Mouse (Mus musculus): ENCODE measurements at regions not wholly inside any gene's neighbourhood (a gene's known extent, or its start where the extent isn't known, plus 50 kb on each side); places are given as distances from the start of the nearest gene placed in this dataset.

DNA sequence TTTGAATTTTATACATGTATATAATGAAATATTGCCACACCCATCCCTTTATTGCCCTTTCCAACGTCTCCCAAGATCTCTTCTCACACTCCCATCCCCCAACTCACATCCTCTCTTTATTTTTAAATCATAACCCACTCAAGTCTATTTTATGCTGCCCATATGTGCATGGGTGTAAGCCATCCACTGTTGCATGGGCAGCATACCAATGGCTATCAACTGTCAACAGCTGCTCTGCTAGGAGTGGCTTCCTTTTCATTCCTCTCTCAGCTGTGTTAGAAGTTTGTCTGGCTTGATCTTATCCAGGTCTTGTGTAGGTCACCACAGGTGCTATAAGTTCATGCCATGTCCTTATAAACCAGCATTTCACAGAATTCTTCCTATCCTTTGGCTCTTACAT, 409.2 kb upstream of the Klf4 start:
- in situ Hi-C loops (cut with MboI, MseI), result no loop called here

DNA sequence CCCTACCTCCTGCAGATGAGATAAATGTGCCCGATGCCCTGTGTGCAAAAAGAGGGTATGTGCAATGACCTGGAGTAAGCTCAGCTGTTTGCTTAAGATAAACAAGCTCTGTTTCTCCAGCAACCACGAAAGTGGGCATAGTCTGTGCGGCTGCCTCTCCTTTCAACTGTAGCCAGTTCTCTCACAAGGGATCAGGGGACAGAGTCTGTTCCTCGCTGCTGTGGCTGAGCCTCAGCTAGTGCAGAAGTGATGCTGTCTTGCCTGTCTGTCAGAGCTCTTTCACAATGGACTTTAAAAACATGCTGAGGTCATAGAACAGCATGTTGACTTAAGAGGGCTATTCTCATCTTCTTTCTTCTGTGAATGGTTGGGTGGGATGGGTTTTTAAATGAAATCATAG, 406.1 kb upstream of the Klf4 start:
- in situ Hi-C loops (cut with MboI, MseI), result no loop called here

DNA sequence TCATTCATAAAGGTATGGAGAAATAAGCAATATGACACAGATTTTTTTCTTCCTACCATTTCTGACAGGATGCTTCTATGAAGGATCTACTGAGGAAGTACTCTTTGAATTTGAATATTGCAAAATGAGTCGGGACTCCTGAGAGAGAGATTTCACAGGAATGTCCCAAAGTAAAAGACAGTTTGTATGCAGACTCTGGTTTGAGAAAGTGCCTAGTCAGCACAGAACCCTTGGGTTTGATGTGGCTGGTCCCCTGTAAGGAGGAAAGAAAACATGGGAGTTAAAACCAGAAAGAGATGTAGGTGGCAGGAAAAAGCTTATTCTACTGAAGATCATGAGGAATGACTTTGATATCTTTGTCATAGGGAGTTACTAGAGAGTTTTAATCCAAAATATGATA, 405.6 kb upstream of the Klf4 start:
- in situ Hi-C loops (cut with MboI, MseI), result no loop called here

DNA sequence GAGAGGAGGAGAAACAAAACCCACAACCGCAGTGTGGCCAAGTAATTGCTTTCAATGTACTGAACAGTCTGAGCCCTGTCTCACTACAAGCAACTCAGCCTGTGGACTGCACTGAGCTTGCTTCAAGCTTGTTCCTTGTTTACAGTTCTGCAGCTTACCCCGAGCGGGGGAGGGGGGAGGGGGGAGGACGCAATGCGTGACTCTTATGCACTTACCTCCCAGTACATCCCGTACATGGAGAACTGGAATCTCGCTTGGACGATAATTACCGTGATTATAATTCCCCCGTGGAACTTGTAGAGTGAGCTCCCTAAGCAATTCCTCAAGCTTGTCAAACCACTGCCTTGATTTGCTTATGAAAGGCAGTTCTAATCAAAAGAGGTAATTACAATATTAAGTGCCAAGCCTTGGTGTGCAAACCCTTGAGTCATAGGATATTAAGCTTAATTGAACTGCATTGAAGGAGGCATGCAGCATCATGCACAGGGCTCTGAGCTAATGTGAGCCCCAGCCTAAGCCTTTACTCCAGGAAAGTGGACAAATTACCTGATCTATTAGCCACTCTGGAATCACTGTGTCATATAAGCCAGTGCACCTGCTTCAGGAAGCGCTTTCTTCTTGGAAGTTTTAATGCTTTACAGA, 397.0 kb upstream of the Klf4 start:
- in situ Hi-C loops (cut with MboI, MseI), result no loop called here

DNA sequence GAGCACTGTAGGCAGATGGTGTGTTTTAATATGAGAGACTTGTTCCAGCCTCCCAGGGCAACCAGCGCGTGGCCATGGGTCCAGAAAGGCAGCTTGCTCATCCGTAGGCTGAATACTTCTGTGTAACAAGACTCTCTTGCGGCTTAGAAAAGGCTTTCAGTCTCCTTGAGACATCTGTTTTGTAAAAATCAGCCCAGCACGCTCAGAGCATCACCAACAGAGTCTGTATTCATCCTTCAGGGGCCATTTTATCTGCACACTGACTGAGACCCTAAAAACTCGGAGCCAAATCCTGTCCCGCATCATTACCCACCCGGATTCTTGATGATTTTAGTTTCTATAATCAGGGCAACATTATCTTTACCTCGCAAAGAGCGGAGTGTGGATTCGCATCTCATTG, 396.4 kb upstream of the Klf4 start:
- in situ Hi-C loops (cut with MboI, MseI), result no loop called here

DNA sequence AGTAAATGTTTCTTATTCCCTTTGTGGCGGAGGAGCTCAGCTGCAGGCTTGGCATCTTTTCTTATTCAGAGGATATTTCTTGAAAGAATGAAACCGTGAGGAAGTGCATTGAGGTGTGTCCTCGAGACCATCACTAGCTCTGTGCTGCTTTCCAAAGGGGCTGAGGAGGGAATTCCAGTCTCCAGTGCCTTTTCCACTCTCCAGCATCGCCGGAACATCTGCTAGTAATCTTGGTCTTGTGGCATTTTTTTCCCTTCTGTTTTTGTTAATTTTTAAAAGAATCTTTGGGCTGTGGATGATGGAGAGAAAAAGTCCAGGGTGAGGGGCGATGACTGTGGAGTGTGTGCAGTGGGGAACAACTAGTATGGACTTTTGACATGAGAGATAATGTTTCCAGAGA, 395.9 kb upstream of the Klf4 start:
- in situ Hi-C loops (cut with MboI, MseI), result no loop called here

DNA sequence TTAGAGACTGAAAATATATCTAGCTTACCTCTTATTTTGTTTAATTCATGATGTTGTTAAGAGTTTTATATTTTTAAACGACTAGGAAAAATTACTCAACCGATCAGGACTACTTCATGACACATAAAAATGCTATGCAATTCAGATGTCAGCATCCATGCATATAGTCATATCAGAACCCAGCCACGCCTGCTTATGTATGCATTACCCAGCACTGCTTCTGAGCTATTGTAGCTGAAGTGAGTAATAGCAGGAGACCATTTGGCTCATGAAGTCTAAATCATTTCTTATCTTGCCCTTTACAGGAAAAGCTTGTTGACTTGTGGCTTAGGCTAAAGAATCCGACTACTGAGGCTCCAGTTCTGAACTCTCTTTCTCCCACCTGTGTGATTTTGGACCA, 395.1 kb upstream of the Klf4 start:
- in situ Hi-C loops (cut with MboI, MseI), result no loop called here

DNA sequence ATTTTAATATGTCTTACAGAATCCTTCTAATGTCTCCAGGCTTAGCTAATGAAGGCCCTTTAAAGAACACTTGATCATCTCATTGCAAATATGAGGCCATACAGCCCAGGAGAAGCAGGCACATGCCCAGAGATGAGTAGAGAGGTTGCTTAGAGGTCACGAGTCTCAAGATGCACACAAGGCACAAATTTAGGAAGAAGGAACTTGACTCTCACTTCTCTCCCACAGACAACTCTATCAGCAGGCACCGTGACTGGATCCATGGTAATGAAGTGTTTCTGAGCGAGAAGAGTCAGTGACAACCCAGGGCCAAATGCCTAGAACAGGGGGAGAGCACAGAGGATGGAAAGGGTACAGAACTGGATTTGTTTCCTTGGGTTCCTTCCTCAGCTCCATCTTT, 392.7 kb upstream of the Klf4 start:
- in situ Hi-C loops (cut with MboI, MseI), result no loop called here

DNA sequence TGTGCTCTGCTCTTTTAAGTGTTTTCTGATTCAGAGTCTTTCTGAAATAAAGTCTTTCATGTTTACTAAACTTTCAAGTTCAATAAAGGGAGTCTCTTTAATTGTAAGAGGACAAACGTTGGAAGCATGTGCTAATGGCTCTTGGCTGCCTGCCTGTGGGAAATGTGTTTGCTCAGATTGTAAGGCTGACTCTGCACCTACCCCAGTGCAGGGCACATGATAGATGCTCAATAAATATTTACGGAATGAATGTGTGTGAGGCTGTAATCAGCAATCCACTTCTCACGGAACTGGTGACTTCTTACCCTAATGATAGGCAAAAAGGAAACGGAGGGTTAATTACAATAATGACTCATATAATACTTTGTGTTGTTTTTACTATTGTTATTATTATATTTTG, 389.0 kb upstream of the Klf4 start:
- in situ Hi-C loops (cut with MboI, MseI), result no loop called here

DNA sequence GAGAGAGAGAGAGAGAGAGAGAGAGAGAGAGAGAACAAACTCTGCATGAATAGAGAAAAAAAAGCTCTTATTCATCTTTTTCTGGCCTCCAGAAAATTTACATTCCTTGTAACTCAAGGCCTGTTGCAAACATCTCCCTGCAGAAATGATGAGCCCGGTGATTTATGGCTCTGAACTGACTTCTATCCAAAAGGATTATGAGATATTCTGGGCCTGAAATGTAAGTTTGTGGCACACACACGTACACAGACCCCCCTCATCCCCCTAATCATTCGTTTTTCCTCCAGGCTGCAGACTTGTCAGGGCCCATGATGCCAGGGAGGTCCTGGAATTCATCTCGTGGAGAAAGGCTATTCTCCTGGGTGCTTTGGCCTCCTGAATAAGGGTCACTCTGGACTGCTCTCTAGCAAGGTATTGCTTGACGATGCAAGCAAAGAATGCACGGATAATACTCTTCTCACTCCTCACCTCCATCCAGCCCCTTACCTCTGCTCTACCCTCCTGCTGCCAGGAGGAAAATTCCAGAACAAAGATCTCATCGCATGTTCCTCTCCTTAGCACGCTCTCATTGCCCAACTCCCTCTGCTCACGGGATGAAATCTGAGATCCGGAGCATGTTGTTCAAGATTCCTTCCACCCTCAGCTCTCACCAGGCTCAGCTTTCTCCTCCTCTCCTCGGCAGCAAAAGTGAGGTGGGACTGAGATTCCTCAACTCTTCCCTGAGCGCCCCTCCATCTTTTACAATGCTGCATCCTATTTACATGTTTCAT, 362.0 kb upstream of the Klf4 start:
- in situ Hi-C loops (cut with MboI, MseI), result loop anchor here (5.0 kb wide), 1 partner anchor 67 kb away; no protein-coding TSS in a partner anchor

DNA sequence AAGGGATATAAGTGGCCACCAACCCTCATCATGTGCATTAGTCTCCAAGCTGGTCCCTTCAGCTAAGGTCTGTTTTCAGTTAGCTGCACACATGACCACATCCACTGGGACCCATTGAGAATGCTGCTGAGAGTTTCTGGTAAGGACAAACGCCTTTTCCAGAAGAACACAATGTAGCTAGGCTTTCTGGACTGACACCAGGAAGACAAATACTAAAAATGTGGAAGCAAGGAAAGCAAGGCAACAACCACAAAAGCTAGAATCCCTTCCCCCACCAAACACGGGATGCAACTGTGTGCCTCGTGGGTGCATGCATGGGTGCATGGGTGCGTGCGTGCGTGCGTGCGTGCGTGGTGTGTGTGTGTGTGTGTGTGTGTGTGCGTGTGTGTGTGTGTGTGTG, 359.4 kb upstream of the Klf4 start:
- in situ Hi-C loops (cut with MboI, MseI), result loop anchor here (5.0 kb wide), 1 partner anchor 64 kb away; no protein-coding TSS in a partner anchor

DNA sequence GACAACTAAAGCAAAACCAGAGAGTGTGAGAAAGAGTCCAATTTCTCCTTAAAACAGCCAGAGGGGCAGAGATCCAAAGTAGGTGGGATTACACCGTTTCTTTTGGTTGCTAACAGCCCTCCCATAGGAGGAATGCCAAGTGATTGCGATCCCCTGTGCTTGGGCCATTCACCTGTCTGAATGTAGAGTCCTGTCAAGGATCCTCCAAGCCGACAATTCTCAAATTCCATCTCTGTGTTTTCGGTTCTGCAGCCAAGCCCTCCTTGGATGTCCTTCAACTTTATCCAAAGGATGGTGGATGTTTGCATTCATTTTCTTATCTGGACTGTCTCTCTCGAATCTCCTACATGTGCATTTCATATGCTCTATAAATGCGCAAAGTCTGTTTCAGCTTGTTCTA, 355.3 kb upstream of the Klf4 start:
- in situ Hi-C loops (cut with MboI, MseI), result no loop called here

DNA sequence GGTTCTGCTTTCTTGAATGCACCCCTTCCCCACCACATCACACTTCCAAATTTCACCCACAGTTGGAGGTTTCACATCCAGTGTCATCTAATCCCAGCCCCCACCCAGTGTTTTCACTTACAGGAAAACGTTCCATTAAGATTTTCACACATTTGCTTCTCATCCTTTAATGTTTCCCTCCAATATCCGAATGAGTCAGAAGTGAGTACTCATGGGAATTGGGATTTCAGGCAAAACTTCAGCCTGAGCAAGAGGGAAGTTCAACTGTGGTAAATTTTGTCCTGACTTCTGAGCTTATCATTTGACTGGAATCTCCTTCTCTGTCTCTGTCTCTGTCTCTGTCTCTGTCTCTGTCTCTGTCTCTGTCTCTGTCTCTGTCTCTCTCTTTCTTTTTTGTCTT, 350.3 kb upstream of the Klf4 start:
- in situ Hi-C loops (cut with MboI, MseI), result no loop called here

DNA sequence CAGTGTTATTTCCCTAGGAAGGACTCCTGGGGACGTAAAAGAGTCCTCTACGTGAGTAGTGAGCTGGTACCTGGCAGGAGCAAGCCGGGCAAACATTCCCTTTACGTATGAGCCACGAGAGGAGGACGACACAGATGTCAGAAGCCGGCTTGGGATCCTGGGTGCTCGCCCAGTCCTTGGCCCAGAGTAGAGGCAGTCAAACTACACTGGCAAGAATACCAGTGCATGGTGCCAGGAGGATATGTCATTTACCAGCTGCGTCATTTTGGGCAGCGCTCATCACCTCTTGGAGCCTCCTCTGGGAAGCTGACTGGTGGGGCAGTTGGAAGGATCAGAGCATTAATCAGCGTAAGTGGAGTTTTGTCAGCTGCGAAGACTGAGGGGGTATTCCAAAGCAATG, 343.0 kb upstream of the Klf4 start:
- in situ Hi-C loops (cut with MboI, MseI), result no loop called here

DNA sequence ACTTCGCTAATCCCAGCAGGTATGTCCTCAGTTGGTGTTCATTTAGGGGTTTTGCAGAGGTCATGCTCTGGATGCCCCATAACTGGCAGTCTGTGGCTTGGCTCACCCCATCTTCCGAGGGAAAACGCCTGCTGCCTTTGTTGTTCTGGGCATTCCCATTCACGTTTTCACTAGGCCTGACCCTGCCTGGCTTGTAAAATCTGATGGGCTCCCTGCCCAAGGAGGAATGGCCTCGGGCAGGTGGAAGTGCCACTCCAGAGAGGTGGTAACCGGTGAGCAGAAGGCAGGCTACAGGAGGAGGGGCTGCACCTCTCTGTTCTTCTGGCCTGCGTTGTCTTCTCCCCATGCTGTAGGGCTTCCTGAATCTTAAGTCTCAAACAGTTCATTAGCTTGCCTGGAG, 342.6 kb upstream of the Klf4 start:
- in situ Hi-C loops (cut with MboI, MseI), result no loop called here

DNA sequence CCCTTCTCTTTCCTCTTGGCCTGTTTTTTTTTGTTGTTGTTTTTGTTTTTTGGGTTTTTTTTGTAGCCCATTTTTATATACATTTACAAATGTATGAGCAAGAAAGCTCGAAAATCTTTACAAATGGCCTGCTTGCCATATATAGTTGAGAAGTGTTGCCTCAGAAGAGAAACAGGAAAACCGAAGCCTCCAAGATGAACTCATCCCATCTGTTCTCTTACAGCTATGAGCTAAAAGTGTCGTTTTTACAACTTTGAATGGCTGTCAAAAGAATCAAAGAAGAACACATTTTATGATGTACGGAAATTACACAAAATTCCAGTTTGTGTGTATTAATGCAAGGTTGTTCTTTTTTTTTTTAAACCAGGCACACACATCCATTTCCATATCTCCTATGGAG, 342.0 kb upstream of the Klf4 start:
- in situ Hi-C loops (cut with MboI, MseI), result no loop called here

DNA sequence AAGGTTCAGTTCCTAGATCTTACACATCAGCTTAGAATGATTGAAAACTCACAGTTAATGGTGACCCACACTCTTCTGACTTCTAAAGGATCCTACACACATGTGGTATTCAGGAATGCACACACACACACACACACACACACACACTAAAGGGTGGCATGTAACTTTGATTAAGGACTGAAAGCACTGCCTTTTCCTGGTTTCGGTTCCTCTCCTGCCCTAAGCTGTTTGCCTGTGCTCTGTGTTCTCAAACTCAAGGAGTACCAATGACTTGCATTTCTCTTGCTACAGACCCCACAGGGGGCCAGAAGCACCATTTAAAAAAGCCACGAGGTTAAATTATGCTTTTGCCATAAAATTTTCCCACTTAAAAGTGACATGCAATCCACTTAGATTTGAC, 327.8 kb upstream of the Klf4 start:
- in situ Hi-C loops (cut with MboI, MseI), result no loop called here

DNA sequence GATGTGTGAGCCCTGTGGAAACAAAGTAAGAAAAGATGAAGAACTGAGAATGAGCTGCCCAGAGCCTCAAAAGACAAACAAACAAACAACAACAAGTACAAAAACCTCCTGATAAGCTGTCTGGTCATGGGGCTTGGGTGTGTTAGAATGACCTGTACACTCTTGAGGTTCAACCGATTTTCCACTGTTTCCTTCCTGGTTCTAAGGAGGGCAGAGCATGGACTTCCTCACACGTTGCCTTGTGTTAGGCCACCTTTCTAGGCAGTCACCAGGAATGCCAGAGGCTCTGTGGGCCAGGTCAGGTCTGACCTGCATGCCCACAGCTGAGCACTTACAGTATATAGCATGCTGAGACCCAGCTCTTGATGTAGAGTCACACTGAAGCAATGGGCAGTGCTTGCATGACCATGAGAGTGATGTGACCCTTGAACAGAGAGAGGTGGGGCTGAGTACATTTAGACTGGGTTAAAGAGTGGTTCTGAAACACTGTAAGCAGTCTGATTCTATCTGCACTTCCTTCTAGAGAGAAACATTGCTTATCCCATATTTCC, 327.0 kb upstream of the Klf4 start:
- in situ Hi-C loops (cut with MboI, MseI), result no loop called here

DNA sequence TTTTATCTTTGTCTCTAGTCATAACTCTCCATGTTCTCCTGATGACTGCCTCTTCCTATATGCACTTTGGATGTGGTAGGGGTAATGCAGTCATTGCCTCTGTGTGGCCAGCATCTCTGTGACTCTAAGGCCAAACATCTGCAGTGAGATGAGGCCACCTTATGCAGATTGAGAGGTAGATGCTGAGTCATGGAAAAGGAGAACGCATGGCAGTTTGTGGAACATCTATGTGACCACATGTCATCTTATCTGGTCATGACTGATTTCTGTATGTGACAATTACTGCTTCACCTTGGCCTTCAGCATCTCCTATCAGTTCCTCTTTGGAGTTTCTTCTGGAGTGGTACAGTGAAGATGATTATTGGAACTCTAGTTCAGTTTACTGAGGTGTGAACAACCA, 319.2 kb upstream of the Klf4 start:
- in situ Hi-C loops (cut with MboI, MseI), result no loop called here

DNA sequence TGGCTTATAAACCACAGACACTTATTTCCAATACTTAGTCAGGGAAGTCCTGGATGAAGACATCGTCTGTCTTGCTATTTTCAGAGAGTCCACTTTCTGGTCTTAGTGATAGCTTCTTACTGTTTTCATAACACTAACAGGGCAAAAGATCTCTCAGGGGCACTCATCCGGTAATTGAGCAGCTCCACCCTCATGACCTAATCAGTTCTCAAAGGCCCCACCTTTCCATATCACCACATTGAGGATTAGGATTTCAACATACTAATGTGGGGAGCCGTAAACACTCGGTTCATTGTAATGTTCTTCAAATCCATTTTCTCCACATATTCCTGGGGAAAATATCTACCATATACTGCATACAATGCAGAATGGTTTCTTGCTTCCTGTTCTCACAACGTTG, 318.8 kb upstream of the Klf4 start:
- in situ Hi-C loops (cut with MboI, MseI), result no loop called here

DNA sequence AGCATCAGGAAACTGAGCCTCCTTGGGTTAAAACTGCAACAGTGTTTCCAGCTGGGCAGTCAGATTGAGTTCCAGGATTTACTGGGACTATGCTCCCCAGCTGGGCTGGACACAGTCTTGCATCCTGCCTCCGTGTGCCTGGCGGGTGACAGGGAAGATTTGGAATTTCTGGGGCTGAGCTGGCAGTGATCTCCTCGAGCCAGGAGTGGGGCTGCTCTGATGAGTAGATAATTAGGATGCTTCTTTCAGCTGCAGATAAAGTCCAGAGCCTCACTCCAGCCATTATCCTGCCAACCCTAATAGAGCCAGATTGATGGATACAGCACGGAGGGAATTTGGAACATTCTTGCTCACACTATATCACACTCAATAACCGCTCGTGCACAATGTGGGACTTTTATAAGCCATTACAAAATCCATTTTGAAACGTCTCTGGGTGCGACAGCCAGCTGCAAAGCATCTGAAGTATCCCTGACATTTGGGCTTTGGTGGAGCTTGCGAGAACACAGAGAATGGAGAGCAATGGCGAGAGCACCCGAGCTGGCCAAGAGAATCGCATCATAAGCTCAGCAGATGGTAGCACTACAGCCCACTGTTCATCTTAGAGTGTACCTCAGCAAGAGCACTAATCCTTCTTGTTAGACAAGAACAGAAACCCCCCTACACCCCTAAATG, 311.6 kb upstream of the Klf4 start:
- in situ Hi-C loops (cut with MboI, MseI), result no loop called here

DNA sequence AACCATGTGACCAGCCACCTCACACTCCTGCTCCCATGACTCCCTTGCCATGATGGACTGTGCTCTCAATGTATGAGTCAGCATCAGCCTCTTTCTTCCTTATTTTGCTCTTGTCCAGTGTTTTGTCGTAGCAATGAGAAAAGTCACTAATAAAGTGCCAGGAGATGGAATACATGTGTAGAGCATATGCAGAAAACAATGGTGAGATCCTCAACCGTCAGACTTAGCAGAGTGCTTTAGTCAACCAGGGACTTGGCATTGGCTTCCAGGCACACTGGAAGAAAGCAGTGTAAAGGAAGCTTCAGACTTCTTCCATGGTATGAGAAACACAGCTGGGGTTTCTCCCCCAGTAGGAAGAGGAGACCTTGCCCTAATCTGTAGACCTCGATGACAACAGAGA, 306.3 kb upstream of the Klf4 start:
- in situ Hi-C loops (cut with MboI, MseI), result no loop called here

Measured in T-helper 2 cell (primary cell).